ENCODE assay signal across 25 mouse cellular contexts in genomic region chr3:31236146-31236545, GRCm38 (mm10).
DNase-seq lines count a peak whose midpoint lies in the region; ATAC-seq and TF ChIP-seq lines count a peak whose summit lies in the region.
"Had no signal": no experiment of that assay in that cellular context is flagged by ENCODE, and none has a peak within 500 bp of the region (broad histone marks: within the 10 kb centered on the region; RNA-seq: fewer than 3 reads in every experiment).

No protein-coding gene starts in this region.

- peaks cover 37% of the 10 kb centered on the region for H3K4me1 ChIP-seq in kidney, embryonic 15.5 days
- no peaks in the 10 kb centered on the region for H3K4me1 ChIP-seq in forebrain, embryonic 14.5 days (ENCODE audit: control insufficient read depth, insufficient read depth, low read length)
- H3K4me1 ChIP-seq: embryonic facial prominence, embryonic 15.5 days; forebrain, embryonic 12.5 days; heart, embryonic 10.5 days; heart, embryonic 15.5 days; liver, embryonic 12.5 days had no signal

- H3K27ac ChIP-seq in layer of hippocampus, adult 2 months, result peak overlapping the region; percentile 32; the same call in 1 of the 2 replicates
- H3K27ac ChIP-seq in kidney, embryonic 15.5 days, result peak overlapping the region; percentile 73
- H3K27ac ChIP-seq in forebrain, embryonic 14.5 days (ENCODE audit: low read depth, low read length), result no peak overlapping the region
- H3K27ac ChIP-seq: embryonic facial prominence, embryonic 10.5 days; embryonic facial prominence, embryonic 15.5 days; forebrain, embryonic 12.5 days; heart, embryonic 10.5 days; heart, embryonic 15.5 days; liver, embryonic 12.5 days had no signal

- no peaks in the 10 kb centered on the region for H3K27me3 ChIP-seq in kidney, embryonic 15.5 days
- H3K27me3 ChIP-seq in forebrain, embryonic 14.5 days (replicated peaks; ENCODE audit: control insufficient read depth, insufficient read depth, low read length), result no peaks in the 10 kb centered on the region
- H3K27me3 ChIP-seq: embryonic facial prominence, embryonic 15.5 days; forebrain, embryonic 12.5 days; heart, embryonic 15.5 days; liver, embryonic 12.5 days had no signal

- TF ChIP-seq CTCF in layer of hippocampus, adult 2 months (conservative IDR thresholded peaks at IDR 0.05), result no peak

- WGBS in kidney, embryonic 15.5 days, result 48% methylated on average over 3 of the region's 3 CpGs
- WGBS in forebrain, embryonic 14.5 days, result 87% methylated on average over 3 of the region's 3 CpGs

- H3K9me3 ChIP-seq in kidney, embryonic 15.5 days (replicated peaks), result no peaks in the 10 kb centered on the region
- H3K9me3 ChIP-seq in forebrain, embryonic 14.5 days (replicated peaks; ENCODE audit: control insufficient read depth, low read length), result no peaks in the 10 kb centered on the region
- H3K9me3 ChIP-seq: embryonic facial prominence, embryonic 10.5 days; embryonic facial prominence, embryonic 15.5 days; forebrain, embryonic 12.5 days; heart, embryonic 10.5 days; heart, embryonic 15.5 days; liver, embryonic 12.5 days had no signal

- H3K9ac ChIP-seq in kidney, embryonic 15.5 days, result no peak overlapping the region
- no peak overlapping the region for H3K9ac ChIP-seq in forebrain, embryonic 14.5 days (ENCODE audit: low read length)
- H3K9ac ChIP-seq: embryonic facial prominence, embryonic 15.5 days; forebrain, embryonic 12.5 days; heart, embryonic 15.5 days; liver, embryonic 12.5 days; liver, postnatal 0 days had no signal

- H3K4me3 ChIP-seq in layer of hippocampus, adult 2 months, result no peak overlapping the region
- H3K4me3 ChIP-seq in kidney, embryonic 15.5 days (replicated peaks), result no peak overlapping the region
- no peak overlapping the region for H3K4me3 ChIP-seq in forebrain, embryonic 14.5 days (ENCODE audit: low read depth, low read length)
- H3K4me3 ChIP-seq: embryonic facial prominence, embryonic 10.5 days; embryonic facial prominence, embryonic 15.5 days; forebrain, embryonic 12.5 days; heart, embryonic 10.5 days; heart, embryonic 15.5 days; liver, embryonic 12.5 days had no signal

- no peak for ATAC-seq in kidney, embryonic 15.5 days (replicated peaks; ENCODE audit: low FRiP score)
- no peak for ATAC-seq in forebrain, embryonic 14.5 days
- ATAC-seq: CD4-positive, CD25-positive, alpha-beta regulatory T cell, adult 4 months; hindbrain, embryonic 16.5 days; liver, embryonic 12.5 days; liver, postnatal 0 days; midbrain, embryonic 16.5 days had no signal

- no peaks in the 10 kb centered on the region for H3K36me3 ChIP-seq in kidney, embryonic 15.5 days
- H3K36me3 ChIP-seq in forebrain, embryonic 14.5 days (ENCODE audit: control insufficient read depth, insufficient read depth, low read length), result no peaks in the 10 kb centered on the region
- H3K36me3 ChIP-seq: embryonic facial prominence, embryonic 10.5 days; embryonic facial prominence, embryonic 15.5 days; forebrain, embryonic 12.5 days; heart, embryonic 10.5 days; heart, embryonic 15.5 days; liver, embryonic 12.5 days had no signal

- H3K4me2 ChIP-seq in kidney, embryonic 15.5 days, result no peak overlapping the region
- H3K4me2 ChIP-seq in forebrain, embryonic 14.5 days (ENCODE audit: low read length), result no peak overlapping the region
- H3K4me2 ChIP-seq: embryonic facial prominence, embryonic 15.5 days; forebrain, embryonic 12.5 days; heart, embryonic 15.5 days; liver, embryonic 12.5 days; midbrain, embryonic 11.5 days had no signal

- no peak for DNase-seq in layer of hippocampus, adult 2 months (ENCODE audit: low spot score in 2 of 2)
- no peak for DNase-seq in layer of hippocampus, postnatal 10 days (ENCODE audit: low spot score in 2 of 2)
- peak; percentile 10 for DNase-seq in lung, postnatal 36 days
- DNase-seq in lung, postnatal 4 days, result no peak
- peak; percentile 6 to 36 for DNase-seq in kidney, postnatal 36 days
- DNase-seq in forebrain, embryonic 14.5 days (ENCODE audit: low spot score), result no peak
- DNase-seq: adrenal gland, postnatal 36 days; cerebellum, adult 18-20 months; cerebellum, postnatal 14 days; gastrocnemius, postnatal 10 days; layer of hippocampus, postnatal 36 days; left cerebral cortex, postnatal 4 days; liver, postnatal 0 days; right cerebral cortex, postnatal 25 days had no signal

Comparison
In these comparisons a context has a peak if more than half of its experiments do, and no peak if none do; other contexts are left out.
1. DNase-seq: peak in lung, postnatal 36 days (single experiment) and kidney, postnatal 36 days (2 of 2); none in layer of hippocampus, adult 2 months (0 of 2), layer of hippocampus, postnatal 10 days (0 of 2), lung, postnatal 4 days (0 of 2) and forebrain, embryonic 14.5 days (single experiment).